Mouse (Mus musculus): ENCODE results near the gene Gm17018. TPM values are rescaled to one million over a fixed set of nuclear protein-coding genes. Genes with fewer than 3 reads are reported as not detected.

The Gm17018 gene
- polyA plus RNA-seq, 1 experiment from 2014 or later = 19.9 TPM

GRCm38 (mm10) chr19:45629219-45629618, 68.8 kb downstream of the Gm17018 start:
- Histone ChIP-seq H3K9me3 (replicated peaks) (no peaks in the 10 kb centered on the region), H3K9ac (no peak overlapping the region), H3K4me3 (replicated peaks) (no peak overlapping the region), H3K27ac (no peak overlapping the region), H3K4me1 (replicated peaks) (peaks cover 43% of the 10 kb centered on the region), H3K4me2 (no peak overlapping the region), H3K36me3 (peaks cover 21% of the 10 kb centered on the region), H3K27me3 (no peaks in the 10 kb centered on the region)
- 83% methylated on average over 3 of the region's 3 CpGs for WGBS (ENCODE audit: insufficient replicate concordance)
- DNase-seq = no peak
- ATAC-seq (ENCODE audit: low read depth) = peak; percentile 34; the same call in 1 of the 2 replicates

Other genes with a start within 250 kb of the Gm17018 start
- gene Btrc, start 196.9 kb upstream of the Gm17018 start, polyA plus RNA-seq (2015; fragmentation: Nextera tagmentation; extraction: Ambion mirVana) = 44.1 and 48.0 TPM in 2 replicates
- gene Poll, start 84 bp upstream of the Gm17018 start, polyA plus RNA-seq (2015; fragmentation: Nextera tagmentation; extraction: Ambion mirVana) = 6.7 and 7.1 TPM in 2 replicates
- gene Fbxw4, start 99.7 kb downstream of the Gm17018 start, polyA plus RNA-seq (2015; fragmentation: Nextera tagmentation; extraction: Ambion mirVana) = 1.9 and 2.3 TPM in 2 replicates
- not detected in 2 replicates for gene Fgf8, start 182.3 kb downstream of the Gm17018 start, polyA plus RNA-seq (2015; fragmentation: Nextera tagmentation; extraction: Ambion mirVana)
- gene Npm3, start 189.0 kb downstream of the Gm17018 start, polyA plus RNA-seq (2015; fragmentation: Nextera tagmentation; extraction: Ambion mirVana) = 13.9 and 15.4 TPM in 2 replicates
- 17.7 and 19.1 TPM in 2 replicates for gene Mgea5, start 223.2 kb downstream of the Gm17018 start, polyA plus RNA-seq (2015; fragmentation: Nextera tagmentation; extraction: Ambion mirVana)

All from liver, embryonic 13.5 days (tissue).